Mouse (Mus musculus): ENCODE data around the gene Pet100. TPM values are rescaled to one million over a fixed set of nuclear protein-coding genes. Genes with fewer than 3 reads are reported as not detected.
A peak's percentile ranks its signal among the peaks of the same experiment; 100 is the strongest.
"Not testable (repeated sequence)": the region's sequence is repeated elsewhere in the genome, so short reads cannot be mapped to it uniquely, and the experiment has no call there.

Gene Pet100
- 88.2 and 93.2 TPM in 2 replicates for polyA plus RNA-seq (2014; fragmentation: Nextera tagmentation; extraction: Ambion mirVana)

DNA sequence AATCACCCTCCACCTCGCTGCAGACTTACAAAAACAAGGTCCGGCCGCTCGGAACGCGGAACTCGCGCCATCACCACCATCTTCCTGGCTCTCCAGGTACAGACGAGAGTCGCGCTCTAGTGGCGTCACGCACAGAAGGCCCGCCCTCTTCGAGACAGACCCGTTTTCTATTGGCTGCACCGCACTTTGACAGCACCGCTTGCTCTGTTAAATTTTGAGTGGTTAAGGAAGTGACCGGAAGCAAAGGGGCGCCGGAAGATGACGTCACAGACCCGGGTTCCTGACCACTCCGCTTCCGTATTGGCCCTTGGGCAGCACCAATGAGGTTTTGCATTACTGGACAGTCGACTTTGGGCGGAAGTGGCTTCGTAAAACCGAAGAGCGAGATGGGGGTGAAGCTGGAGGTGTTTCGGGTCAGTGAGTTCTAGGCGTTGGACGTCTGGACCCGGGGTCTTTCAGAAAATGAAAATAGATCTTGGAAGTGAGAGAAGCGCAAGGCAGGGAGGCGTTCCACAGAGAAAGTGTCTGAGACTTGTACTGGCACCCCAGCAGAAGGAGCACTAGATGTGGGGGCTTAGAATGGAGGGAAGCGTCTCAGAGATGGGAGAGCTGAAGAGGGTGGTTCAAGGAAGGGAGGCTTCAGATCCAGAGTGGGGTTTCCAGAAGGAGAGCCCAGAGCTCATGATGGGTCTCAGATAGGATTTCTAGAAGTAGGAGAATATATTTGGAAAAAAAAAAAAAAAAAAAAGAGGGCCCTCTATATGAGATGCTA, at the start of gene Pet100, which contains the start of gene Xab2:
Pet100 (plus strand) TSS at position 350 of the 772 bp plus-strand sequence.
Xab2 (minus strand) TSS at position 118 of the 772 bp plus-strand sequence.
- ATAC-seq (replicated peaks; ENCODE audit: low FRiP score): peak; percentile 98
- Histone ChIP-seq H3K27me3 (ENCODE audit: control insufficient read depth, insufficient read depth, low read length) (no peaks in the 10 kb centered on the region), H3K4me2 (ENCODE audit: low read depth, low read length, severe bottlenecking) (peak within 1 kb of the TSS; percentile 80), H3K9ac (ENCODE audit: low read length) (peak within 1 kb of the TSS; percentile 72), H3K36me3 (ENCODE audit: control insufficient read depth, insufficient read depth, low read length) (peaks cover 2% of the 10 kb centered on the region; the same call in 1 of the 2 replicates), H3K4me1 (replicated peaks; ENCODE audit: control insufficient read depth, insufficient read depth, low read length) (peaks cover 4% of the 10 kb centered on the region; the same call in 1 of the 2 replicates), H3K9me3 (ENCODE audit: control insufficient read depth, low read length) (no peaks in the 10 kb centered on the region), H3K4me3 (ENCODE audit: low read depth, low read length) (peak within 1 kb of the TSS; percentile 92), H3K27ac (ENCODE audit: low read depth, low read length) (no peak within 1 kb of the TSS)
- peak; percentile 100 for DNase-seq (ENCODE audit: low spot score)
- under 1% methylated on average over 37 of the region's 37 CpGs for WGBS

GRCm38 (mm10) chr8:3574546-3574945, 46.8 kb upstream of the Pet100 start:
- Histone ChIP-seq H3K27ac (ENCODE audit: low read depth, low read length) (no peak overlapping the region), H3K4me1 (replicated peaks; ENCODE audit: control insufficient read depth, insufficient read depth, low read length) (no peaks in the 10 kb centered on the region), H3K36me3 (ENCODE audit: control insufficient read depth, insufficient read depth, low read length) (no peaks in the 10 kb centered on the region), H3K9me3 (ENCODE audit: control insufficient read depth, low read length) (no peaks in the 10 kb centered on the region), H3K27me3 (ENCODE audit: control insufficient read depth, insufficient read depth, low read length) (no peaks in the 10 kb centered on the region), H3K4me3 (ENCODE audit: low read depth, low read length) (no peak overlapping the region), H3K4me2 (ENCODE audit: low read depth, low read length, severe bottlenecking) (no peak overlapping the region), H3K9ac (ENCODE audit: low read length) (no peak overlapping the region)
- ATAC-seq (replicated peaks; ENCODE audit: low FRiP score): no peak
- 89% methylated on average over 3 of the region's 3 CpGs for WGBS
- no peak for DNase-seq (ENCODE audit: low spot score)

GRCm38 (mm10) chr8:3576211-3576960, 45.0 kb upstream of the Pet100 start:
- H3K9ac ChIP-seq (ENCODE audit: low read length): no peak overlapping the region
- no peaks in the 10 kb centered on the region for H3K4me1 ChIP-seq (replicated peaks; ENCODE audit: control insufficient read depth, insufficient read depth, low read length)
- H3K36me3 ChIP-seq (ENCODE audit: control insufficient read depth, insufficient read depth, low read length): no peaks in the 10 kb centered on the region
- no peak overlapping the region for H3K4me2 ChIP-seq (ENCODE audit: low read depth, low read length, severe bottlenecking)
- H3K4me3 ChIP-seq (ENCODE audit: low read depth, low read length): no peak overlapping the region
- WGBS: 80% methylated on average over 15 of the region's 15 CpGs
- ATAC-seq (replicated peaks; ENCODE audit: low FRiP score) (no peak), DNase-seq (ENCODE audit: low spot score) (no peak)
- H3K9me3 ChIP-seq (ENCODE audit: control insufficient read depth, low read length): no peaks in the 10 kb centered on the region
- H3K27ac ChIP-seq (ENCODE audit: low read depth, low read length): no peak overlapping the region
- no peaks in the 10 kb centered on the region for H3K27me3 ChIP-seq (ENCODE audit: control insufficient read depth, insufficient read depth, low read length)

DNA sequence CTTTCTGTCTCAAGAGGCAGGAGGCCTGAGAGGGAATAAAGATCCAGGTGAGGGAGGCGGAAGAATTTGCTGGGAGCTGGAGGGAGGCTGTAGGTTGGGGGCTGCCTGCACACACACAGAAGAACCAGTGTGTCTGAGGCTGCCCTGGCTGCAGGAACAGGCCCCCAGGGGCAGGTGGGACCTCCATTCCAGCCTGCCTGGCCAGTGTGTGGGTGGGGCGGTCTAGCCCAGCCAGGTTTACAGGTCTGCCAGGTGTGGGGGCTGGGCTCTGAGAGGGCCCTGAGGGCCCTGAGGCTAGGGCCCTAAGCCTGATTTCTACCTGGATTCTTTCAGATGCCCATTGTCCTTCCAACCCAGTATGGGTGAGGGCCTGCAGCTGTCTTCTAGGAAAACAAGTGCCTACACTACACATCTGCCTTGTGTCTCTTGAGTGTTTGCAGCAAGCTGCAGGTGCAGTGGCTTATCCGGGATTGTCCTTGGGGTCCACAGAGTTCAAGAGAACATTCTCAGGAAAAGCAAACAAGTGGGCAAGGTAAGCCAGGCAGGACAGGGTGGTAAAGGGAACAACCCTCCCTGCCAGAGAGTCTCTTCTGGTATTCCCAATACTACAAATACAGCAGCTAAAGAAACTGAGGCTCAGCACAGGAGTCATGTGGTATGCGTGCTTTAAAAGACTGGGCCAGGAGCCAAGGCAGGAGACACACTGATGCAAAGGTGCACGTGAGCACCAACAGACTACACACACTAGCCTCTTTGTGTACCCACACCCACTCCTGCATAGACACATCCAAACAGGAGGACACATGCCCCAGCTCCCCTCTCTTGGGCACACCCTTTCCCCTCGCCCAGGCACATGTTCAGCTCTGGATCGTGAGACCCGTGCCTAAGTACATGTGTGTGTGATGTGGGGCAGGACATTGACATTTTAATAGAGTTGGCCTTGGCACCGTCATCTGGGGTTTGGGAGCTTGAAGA, 41.7 kb upstream of the Pet100 start:
- H3K27me3 ChIP-seq (ENCODE audit: control insufficient read depth, insufficient read depth, low read length): no peaks in the 10 kb centered on the region
- no peaks in the 10 kb centered on the region for H3K9me3 ChIP-seq (ENCODE audit: control insufficient read depth, low read length)
- no peak overlapping the region for H3K4me2 ChIP-seq (ENCODE audit: low read depth, low read length, severe bottlenecking)
- H3K36me3 ChIP-seq (ENCODE audit: control insufficient read depth, insufficient read depth, low read length): no peaks in the 10 kb centered on the region
- no peak for DNase-seq (ENCODE audit: low spot score)
- no peak overlapping the region for H3K9ac ChIP-seq (ENCODE audit: low read length)
- ATAC-seq (replicated peaks; ENCODE audit: low FRiP score): no peak
- H3K4me3 ChIP-seq (ENCODE audit: low read depth, low read length): no peak overlapping the region
- H3K4me1 ChIP-seq (replicated peaks; ENCODE audit: control insufficient read depth, insufficient read depth, low read length): no peaks in the 10 kb centered on the region
- 88% methylated on average over 9 of the region's 9 CpGs for WGBS
- H3K27ac ChIP-seq (ENCODE audit: low read depth, low read length): no peak overlapping the region

DNA sequence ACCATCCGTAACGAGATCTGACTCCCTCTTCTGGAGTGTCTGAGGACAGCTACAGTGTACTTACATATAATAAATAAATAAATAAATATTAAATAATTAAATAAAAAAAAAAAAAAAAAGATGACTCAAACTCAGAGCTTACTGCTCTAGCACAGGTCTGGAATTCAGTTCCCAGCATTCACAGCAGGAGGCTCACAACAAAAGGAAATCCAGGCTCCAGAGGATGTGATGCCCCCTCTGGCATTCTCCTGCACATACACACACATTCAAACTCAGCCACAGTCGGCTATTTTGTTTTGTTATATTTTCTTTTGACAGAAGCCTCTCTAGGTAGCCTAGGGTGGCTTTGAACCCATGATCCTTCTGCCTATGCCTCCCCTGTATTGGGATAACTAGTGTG, 39.4 kb upstream of the Pet100 start:
- H3K4me1 ChIP-seq (replicated peaks; ENCODE audit: control insufficient read depth, insufficient read depth, low read length); ATAC-seq (replicated peaks; ENCODE audit: low FRiP score); H3K4me2 ChIP-seq (ENCODE audit: low read depth, low read length, severe bottlenecking); H3K27ac ChIP-seq (ENCODE audit: low read depth, low read length); H3K9ac ChIP-seq (ENCODE audit: low read length); H3K9me3 ChIP-seq (ENCODE audit: control insufficient read depth, low read length); DNase-seq (ENCODE audit: low spot score); H3K27me3 ChIP-seq (ENCODE audit: control insufficient read depth, insufficient read depth, low read length); H3K36me3 ChIP-seq (ENCODE audit: control insufficient read depth, insufficient read depth, low read length); H3K4me3 ChIP-seq (ENCODE audit: low read depth, low read length): not testable (repeated sequence)
- 77% methylated on average over 1 of the region's 3 CpGs for WGBS

- no peak for DNase-seq (ENCODE audit: low spot score)
- 0 out of 2 replicates have a peak, but pooled peaks cover 2% of the 10 kb centered on the region for H3K27me3 ChIP-seq (ENCODE audit: control insufficient read depth, insufficient read depth, low read length)
- ATAC-seq (replicated peaks; ENCODE audit: low FRiP score): no peak
- no peaks in the 10 kb centered on the region for H3K36me3 ChIP-seq (ENCODE audit: control insufficient read depth, insufficient read depth, low read length)
- H3K27ac ChIP-seq (ENCODE audit: low read depth, low read length): no peak overlapping the region
- H3K9me3 ChIP-seq (ENCODE audit: control insufficient read depth, low read length): no peaks in the 10 kb centered on the region
- H3K4me3 ChIP-seq (ENCODE audit: low read depth, low read length): no peak overlapping the region
- no peak overlapping the region for H3K9ac ChIP-seq (ENCODE audit: low read length)
- 95% methylated on average over 2 of the region's 2 CpGs for WGBS
- no peak overlapping the region for H3K4me2 ChIP-seq (ENCODE audit: low read depth, low read length, severe bottlenecking)
- no peaks in the 10 kb centered on the region for H3K4me1 ChIP-seq (replicated peaks; ENCODE audit: control insufficient read depth, insufficient read depth, low read length)
These were observed 34.9 kb upstream of the Pet100 start for GRCm38 (mm10) chr8:3586452-3586851.

DNA sequence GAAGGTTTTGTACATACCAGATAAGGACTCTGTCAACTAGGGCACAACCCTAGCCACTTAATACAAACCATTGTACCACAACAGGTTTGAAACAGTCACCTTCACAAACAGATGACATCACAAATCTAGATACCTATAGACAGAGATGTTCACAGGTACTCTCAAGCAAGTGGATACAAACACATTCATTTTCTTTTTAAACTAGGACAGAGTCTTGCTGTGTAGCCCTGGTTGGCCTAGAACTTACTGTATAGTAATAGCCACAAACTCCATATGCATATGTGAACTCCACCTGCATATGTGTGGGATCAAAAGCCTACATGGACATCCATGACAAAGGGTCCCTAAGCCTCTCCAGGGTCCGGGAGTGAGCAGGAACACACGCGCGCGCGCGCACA, 34.4 kb upstream of the Pet100 start, which contains the start of gene Camsap3:
Camsap3 (plus strand) TSS at position 301 of the 398 bp plus-strand sequence.
- no peak for DNase-seq (ENCODE audit: low spot score)
- Histone ChIP-seq H3K36me3 (ENCODE audit: control insufficient read depth, insufficient read depth, low read length) (no peaks in the 10 kb centered on the region), H3K27me3 (ENCODE audit: control insufficient read depth, insufficient read depth, low read length) (0 out of 2 replicates have a peak, but pooled peaks cover 2% of the 10 kb centered on the region), H3K4me2 (ENCODE audit: low read depth, low read length, severe bottlenecking) (peak within 1 kb of the TSS; percentile 91), H3K4me1 (replicated peaks; ENCODE audit: control insufficient read depth, insufficient read depth, low read length) (no peaks in the 10 kb centered on the region), H3K27ac (ENCODE audit: low read depth, low read length) (no peak within 1 kb of the TSS), H3K4me3 (ENCODE audit: low read depth, low read length) (peak within 1 kb of the TSS; percentile 79), H3K9ac (ENCODE audit: low read length) (peak within 1 kb of the TSS; percentile 82), H3K9me3 (ENCODE audit: control insufficient read depth, low read length) (no peaks in the 10 kb centered on the region)
- 6% methylated on average over 7 of the region's 7 CpGs for WGBS
- no peak for ATAC-seq (replicated peaks; ENCODE audit: low FRiP score)

Measured in forebrain, embryonic 11.5 days (tissue).